Mouse (Mus musculus) heart, adult 2 months (tissue): ENCODE data around the gene Tgif1.

Experiments used
- CTCF ChIP-seq: fragments of 200-600 bp; IDR thresholded peaks from 2 replicates; pipeline ENCODE4 v1.8.1; 2022; ENCODE audit warnings: antibody characterized with exemption, mild to moderate bottlenecking, moderate library complexity
- EP300 ChIP-seq: fragments of 200-500 bp; IDR thresholded peaks from 2 replicates; pipeline ENCODE4 v1.6.1; 2011; ENCODE audit warnings: low read depth, low read length, control low read depth; ENCODE audit not compliant: insufficient read depth
- POLR2A ChIP-seq: fragments of 200-500 bp; IDR thresholded peaks from 2 replicates; pipeline ENCODE4 v1.6.1; 2011; ENCODE audit warnings: mild to moderate bottlenecking, low read depth, low read length, control low read depth; ENCODE audit not compliant: insufficient read depth

DNA sequence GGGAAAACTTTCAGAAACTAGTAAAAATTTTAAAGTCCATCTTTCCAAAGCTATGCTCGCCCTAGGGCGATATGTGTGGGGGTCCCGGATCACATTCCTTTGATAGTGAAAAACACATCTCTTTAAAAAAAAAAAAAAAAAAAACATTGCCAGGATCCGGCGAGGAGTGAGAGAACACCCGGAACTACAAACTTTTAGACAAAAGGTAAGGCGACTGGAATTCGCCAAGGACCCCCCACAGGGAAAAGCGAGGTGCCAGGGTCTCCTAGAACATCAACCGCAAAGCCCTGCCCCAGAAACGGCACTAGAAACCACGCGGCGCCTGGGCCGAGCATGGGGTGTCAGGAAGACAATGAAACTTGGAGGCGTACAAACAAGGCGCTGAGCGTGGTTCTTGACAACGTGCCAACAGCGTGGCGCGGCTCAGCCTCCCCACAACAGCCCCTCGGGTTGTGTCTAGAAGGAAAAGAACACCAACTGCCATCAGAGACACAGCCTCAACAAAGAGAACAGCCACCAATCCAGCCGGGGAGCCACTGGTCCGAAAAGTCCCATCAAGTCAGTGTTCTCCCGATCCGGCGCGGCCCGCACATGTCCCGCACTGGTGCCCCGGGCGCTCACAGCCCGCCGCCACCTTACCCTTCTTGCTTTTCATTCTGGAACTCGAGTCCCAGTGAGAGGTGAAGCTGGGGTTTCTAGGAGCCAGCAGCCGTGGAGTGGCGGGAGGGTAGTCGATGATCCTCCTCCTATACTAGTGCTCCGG is 2.9 kb downstream of the Tgif1 start:
- TF ChIP-seq CTCF (no peak), EP300 (no peak), POLR2A (no peak)
